Mouse (Mus musculus): ENCODE measurements around the gene Rhobtb3. TPM values are rescaled to one million over a fixed set of nuclear protein-coding genes. Genes with fewer than 3 reads are reported as not detected.
"Not testable (repeated sequence)": the region's sequence is repeated elsewhere in the genome, so short reads cannot be mapped to it uniquely, and the experiment has no call there.

The Rhobtb3 gene
- polyA plus RNA-seq, 1 experiment from 2014 or later, result 9.8 TPM

DNA sequence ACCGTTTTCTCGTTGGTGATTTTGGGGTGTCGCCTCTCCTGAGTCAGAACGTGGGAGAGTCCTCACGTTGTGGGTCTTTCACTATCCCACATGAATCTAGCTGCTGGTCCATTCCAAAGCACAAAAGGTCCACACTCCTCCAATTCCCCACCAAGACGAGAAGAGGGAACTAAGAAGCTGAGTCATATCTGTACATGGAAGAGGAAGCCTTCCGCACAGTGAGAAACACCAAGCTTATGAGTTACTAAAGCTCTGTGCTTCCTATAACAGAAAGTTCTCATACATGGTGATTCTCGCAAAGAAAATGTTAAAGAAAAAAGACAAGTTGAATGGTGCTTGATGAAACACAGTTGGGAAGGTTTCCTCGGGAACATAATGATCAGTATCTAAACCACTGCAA is 120.5 kb downstream of the Rhobtb3 start:
- Histone ChIP-seq H3K27me3 (replicated peaks) (no peaks in the 10 kb centered on the region), H3K9ac (no peak overlapping the region), H3K9me3 (replicated peaks) (no peaks in the 10 kb centered on the region), H3K36me3 (no peaks in the 10 kb centered on the region), H3K4me2 (no peak overlapping the region), H3K4me3 (no peak overlapping the region), H3K27ac (no peak overlapping the region), H3K4me1 (no peaks in the 10 kb centered on the region)
- WGBS (ENCODE audit: insufficient replicate concordance), result 68% methylated on average over 9 of the region's 9 CpGs
- no peak for ATAC-seq

DNA sequence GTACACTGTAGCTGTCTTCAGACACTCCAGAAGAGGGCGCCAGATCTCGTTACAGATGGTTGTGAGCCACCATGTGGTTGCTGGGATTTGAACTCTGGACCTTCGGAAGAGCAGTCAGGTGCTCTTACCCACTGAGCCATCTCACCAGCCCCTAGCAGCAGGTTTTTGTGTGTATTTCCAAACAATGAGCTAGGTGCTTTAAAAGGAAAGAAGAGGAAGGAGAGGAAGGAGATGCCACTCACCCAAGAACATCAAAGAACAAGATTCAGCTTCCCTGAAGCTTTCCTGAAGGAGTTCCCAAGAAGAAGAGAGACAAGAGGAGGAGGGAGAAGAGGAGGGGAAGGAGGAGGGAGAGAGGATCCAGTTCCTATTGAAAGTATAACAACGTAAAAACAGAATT is 121.4 kb downstream of the Rhobtb3 start:
- not testable (repeated sequence) for H3K27me3 ChIP-seq (replicated peaks); ATAC-seq; H3K9ac ChIP-seq; H3K4me3 ChIP-seq; H3K4me2 ChIP-seq; H3K36me3 ChIP-seq; H3K27ac ChIP-seq; H3K9me3 ChIP-seq (replicated peaks); H3K4me1 ChIP-seq
- WGBS (ENCODE audit: insufficient replicate concordance), result 60% methylated on average over 4 of the region's 4 CpGs

DNA sequence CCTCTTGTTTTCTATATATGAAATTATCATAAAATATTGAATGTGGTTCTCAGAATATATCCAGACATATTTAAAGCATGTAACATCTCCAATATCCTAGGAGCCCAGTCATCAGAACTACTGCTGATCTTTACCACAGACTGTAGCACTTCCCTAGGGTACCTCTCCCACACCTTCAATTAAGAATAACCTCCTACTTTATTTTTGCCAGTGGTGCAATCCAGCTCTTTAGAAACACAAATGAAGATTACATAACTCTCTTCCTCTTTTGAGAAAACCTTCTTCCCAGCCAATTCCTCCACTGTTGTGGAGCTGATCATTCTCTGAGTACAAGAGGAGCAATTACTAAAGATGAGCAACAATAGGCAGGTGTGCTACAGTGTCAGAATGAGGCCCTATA is 123.8 kb downstream of the Rhobtb3 start:
- Histone ChIP-seq H3K9ac (no peak overlapping the region), H3K4me2 (no peak overlapping the region), H3K27me3 (replicated peaks) (no peaks in the 10 kb centered on the region), H3K36me3 (no peaks in the 10 kb centered on the region), H3K4me3 (no peak overlapping the region), H3K27ac (no peak overlapping the region), H3K9me3 (replicated peaks) (no peaks in the 10 kb centered on the region), H3K4me1 (no peaks in the 10 kb centered on the region)
- ATAC-seq, result no peak

Other genes starting within 250 kb of the Rhobtb3 start
- 59.6 and 66.2 TPM in 2 replicates for gene Ell2, start 237.2 kb downstream of the Rhobtb3 start, polyA plus RNA-seq (2016; fragmentation: Nextera tagmentation; extraction: Ambion mirVana)
- 21.6 and 23.0 TPM in 2 replicates for gene Glrx, start 104.1 kb downstream of the Rhobtb3 start, polyA plus RNA-seq (2016; fragmentation: Nextera tagmentation; extraction: Ambion mirVana)
- gene Spata9, start 23.2 kb upstream of the Rhobtb3 start, polyA plus RNA-seq (2016; fragmentation: Nextera tagmentation; extraction: Ambion mirVana), result 0.77 and 1.3 TPM in 2 replicates
- gene Rfesd, start 74.8 kb upstream of the Rhobtb3 start, polyA plus RNA-seq (2016; fragmentation: Nextera tagmentation; extraction: Ambion mirVana), result 230 and 231 TPM in 2 replicates
- gene Gpr150, start 113.1 kb upstream of the Rhobtb3 start, polyA plus RNA-seq (2016; fragmentation: Nextera tagmentation; extraction: Ambion mirVana), result 5.9 and 6.2 TPM in 2 replicates
- gene Arsk, start 154.7 kb upstream of the Rhobtb3 start, polyA plus RNA-seq (2016; fragmentation: Nextera tagmentation; extraction: Ambion mirVana), result 2.8 and 3.3 TPM in 2 replicates
- 9.5 and 10.1 TPM in 2 replicates for gene Ttc37, start 154.8 kb upstream of the Rhobtb3 start, polyA plus RNA-seq (2016; fragmentation: Nextera tagmentation; extraction: Ambion mirVana)

Measured in liver, embryonic 12.5 days (tissue).